Mouse (Mus musculus) stomach, embryonic 14.5 days (tissue): ENCODE results near the gene Coq10b. TPM values are rescaled to one million over a fixed set of nuclear protein-coding genes. Genes with fewer than 3 reads are reported as not detected.

Experiments used
- ATAC-seq: fragments of 200-750 bp; cut with Nextera tagmentation; 2 replicates; pipeline ENCODE4 v1.8.0; 2017; ENCODE audit warnings: low read depth, moderate TSS enrichment; ENCODE audit not compliant: insufficient number of reproducible peaks, insufficient read depth, low FRiP score
- H3K27ac ChIP-seq: fragments of 300-500 bp; sonication (generic); 2 replicates; pipeline ENCODE4 v1.5.1; 2014; ENCODE audit warnings: mild to moderate bottlenecking, low read length, moderate library complexity, mixed read lengths
- H3K27me3 ChIP-seq: fragments of 300-500 bp; sonication (generic); 2 replicates; pipeline ENCODE4 v1.6.1; 2014; ENCODE audit warnings: low read length, control low read depth, mixed read lengths; ENCODE audit not compliant: control insufficient read depth, insufficient read depth
- H3K36me3 ChIP-seq: fragments of 300-500 bp; sonication (generic); 2 replicates; pipeline ENCODE4 v1.6.1; 2014; ENCODE audit warnings: mild to moderate bottlenecking, control low read depth, low read length, moderate library complexity, mixed read lengths; ENCODE audit not compliant: control insufficient read depth, insufficient read depth
- H3K4me1 ChIP-seq: fragments of 300-500 bp; sonication (generic); 2 replicates; pipeline ENCODE4 v1.6.1; 2014; ENCODE audit warnings: low read length, control low read depth, mixed read lengths; ENCODE audit not compliant: control insufficient read depth, insufficient read depth
- H3K4me2 ChIP-seq: fragments of 300-500 bp; sonication (generic); replicated peaks from 2 replicates; pipeline ENCODE4 v1.6.1; 2014; ENCODE audit warnings: low read depth, low read length, control low read depth
- H3K4me3 ChIP-seq: fragments of 300-500 bp; sonication (generic); 2 replicates; pipeline ENCODE4 v1.5.1; 2014; ENCODE audit warnings: low read depth, low read length, control low read depth
- H3K9ac ChIP-seq: fragments of 300-500 bp; sonication (generic); replicated peaks from 2 replicates; pipeline ENCODE4 v1.6.1; 2014; ENCODE audit warnings: low read depth, mild to moderate bottlenecking, control low read depth, low read length, moderate library complexity, mixed read lengths
- H3K9me3 ChIP-seq: fragments of 300-500 bp; sonication (generic); 2 replicates; pipeline ENCODE4 v1.6.1; 2016; ENCODE audit warnings: low read depth, low read length, control low read depth; ENCODE audit not compliant: control insufficient read depth
- WGBS: fragments of 180-500 bp; shearing (Covaris S2); extraction: QIAGEN DNeasy Blood & Tissue Kit; methylation state at CpG from one replicate; pipeline ENCODE4 v1.1.7; 2014; 5-methylcytosine and 5-hydroxymethylcytosine counted together
- polyA plus RNA-seq: library from polyadenylated mRNA; unstranded; fragments of >200 nt; fragmentation: Nextera tagmentation; extraction: Ambion mirVana; gene quantifications from 2 replicates; pipeline ENCODE4 v1.2.1, GENCODE M21; 2014

Coq10b gene
- polyA plus RNA-seq, 1 experiment from 2014 or later = 24.1 TPM

DNA sequence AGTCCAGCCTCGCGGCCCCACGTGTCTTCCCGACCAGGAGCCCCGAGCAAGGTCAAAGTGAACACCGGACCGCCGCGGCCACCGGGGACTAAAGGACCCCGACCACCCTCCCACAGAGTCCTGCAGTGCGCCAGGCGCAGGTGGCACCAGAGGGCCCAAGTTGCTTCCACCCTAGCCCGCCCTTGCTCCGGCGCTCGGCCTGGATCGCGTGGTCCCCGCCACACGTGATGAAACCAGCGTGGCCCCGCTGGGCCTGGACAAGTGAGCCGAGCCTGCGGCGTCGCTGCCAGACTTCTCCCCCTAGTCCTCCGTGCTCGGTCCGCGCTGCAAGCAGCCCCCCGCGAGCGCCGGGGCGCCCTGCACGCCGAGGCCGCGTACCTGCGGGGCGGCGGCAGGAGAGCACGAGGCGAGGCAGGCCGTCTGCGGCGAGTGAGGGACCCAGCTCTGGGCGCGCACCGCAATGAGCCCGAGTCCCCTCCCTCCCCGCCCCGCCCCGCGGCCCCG is 34.9 kb downstream of the Coq10b start:
- WGBS = under 1% methylated on average over 48 of the region's 57 CpGs

DNA sequence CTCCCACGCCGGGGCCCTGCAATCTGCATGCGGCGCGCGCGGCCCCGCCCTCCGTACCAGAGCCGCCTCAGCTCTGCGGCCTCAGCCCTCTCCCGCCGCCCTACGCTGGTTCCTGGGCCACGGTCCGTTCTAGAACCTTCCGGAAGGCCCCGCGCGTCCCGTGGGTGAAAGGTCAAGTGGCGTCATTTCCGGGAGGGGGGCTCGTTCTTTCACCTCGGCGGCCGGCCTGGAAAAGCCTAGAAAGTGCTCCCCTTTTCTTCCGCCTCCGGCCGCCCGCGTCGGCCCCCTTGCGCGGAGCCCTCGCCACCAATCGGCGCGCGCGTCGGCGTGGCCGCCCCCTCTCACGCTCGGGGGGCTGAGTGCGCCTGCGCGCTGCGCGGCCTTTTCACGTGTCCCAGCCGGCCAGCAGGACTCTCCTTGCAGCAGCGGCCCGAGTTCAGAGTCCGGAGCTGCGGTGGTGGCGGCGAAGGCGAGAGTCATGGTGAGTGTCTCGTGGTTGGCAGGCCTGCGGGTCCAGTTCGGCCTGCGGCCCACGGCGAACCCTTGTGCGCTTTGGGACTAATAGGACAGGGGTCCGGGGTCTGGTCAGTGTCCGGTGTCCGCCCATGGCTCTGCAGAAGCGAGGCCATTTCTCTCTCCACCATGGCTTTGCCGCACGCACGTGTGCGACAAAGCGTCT is 35.5 kb downstream of the Coq10b start, which contains the start of the genes Hspe1 and Hspd1:
Hspe1 (plus strand) TSS at position 201 of the 679 bp plus-strand sequence.
Hspd1 (minus strand) TSS at position 312 of the 679 bp plus-strand sequence.
- under 1% methylated on average over 68 of the region's 76 CpGs for WGBS
- H3K4me1 ChIP-seq = peaks cover 13% of the 10 kb centered on the region
- ATAC-seq = peak; percentile 94
- no peaks in the 10 kb centered on the region for H3K27me3 ChIP-seq
- H3K4me3 ChIP-seq = peak within 1 kb of the TSS; percentile 99
- H3K36me3 ChIP-seq = peaks cover 28% of the 10 kb centered on the region
- peak within 1 kb of the TSS; percentile 96 for H3K9ac ChIP-seq
- no peaks in the 10 kb centered on the region for H3K9me3 ChIP-seq
- H3K27ac ChIP-seq = peak within 1 kb of the TSS; percentile 95
- H3K4me2 ChIP-seq = peak within 1 kb of the TSS; percentile 94

More for the DNA sequence above, 34.9 kb downstream of the Coq10b start:
- H3K36me3 ChIP-seq = peaks cover 34% of the 10 kb centered on the region
- H3K4me1 ChIP-seq = peaks cover 13% of the 10 kb centered on the region
- peak overlapping the region; percentile 95 for H3K27ac ChIP-seq
- peak overlapping the region; percentile 96 for H3K9ac ChIP-seq
- peak overlapping the region; percentile 99 for H3K4me3 ChIP-seq
- peak; percentile 21; the same call in 1 of the 2 replicates for ATAC-seq
- peak overlapping the region; percentile 94 for H3K4me2 ChIP-seq
- H3K27me3 ChIP-seq = no peaks in the 10 kb centered on the region
- no peaks in the 10 kb centered on the region for H3K9me3 ChIP-seq

DNA sequence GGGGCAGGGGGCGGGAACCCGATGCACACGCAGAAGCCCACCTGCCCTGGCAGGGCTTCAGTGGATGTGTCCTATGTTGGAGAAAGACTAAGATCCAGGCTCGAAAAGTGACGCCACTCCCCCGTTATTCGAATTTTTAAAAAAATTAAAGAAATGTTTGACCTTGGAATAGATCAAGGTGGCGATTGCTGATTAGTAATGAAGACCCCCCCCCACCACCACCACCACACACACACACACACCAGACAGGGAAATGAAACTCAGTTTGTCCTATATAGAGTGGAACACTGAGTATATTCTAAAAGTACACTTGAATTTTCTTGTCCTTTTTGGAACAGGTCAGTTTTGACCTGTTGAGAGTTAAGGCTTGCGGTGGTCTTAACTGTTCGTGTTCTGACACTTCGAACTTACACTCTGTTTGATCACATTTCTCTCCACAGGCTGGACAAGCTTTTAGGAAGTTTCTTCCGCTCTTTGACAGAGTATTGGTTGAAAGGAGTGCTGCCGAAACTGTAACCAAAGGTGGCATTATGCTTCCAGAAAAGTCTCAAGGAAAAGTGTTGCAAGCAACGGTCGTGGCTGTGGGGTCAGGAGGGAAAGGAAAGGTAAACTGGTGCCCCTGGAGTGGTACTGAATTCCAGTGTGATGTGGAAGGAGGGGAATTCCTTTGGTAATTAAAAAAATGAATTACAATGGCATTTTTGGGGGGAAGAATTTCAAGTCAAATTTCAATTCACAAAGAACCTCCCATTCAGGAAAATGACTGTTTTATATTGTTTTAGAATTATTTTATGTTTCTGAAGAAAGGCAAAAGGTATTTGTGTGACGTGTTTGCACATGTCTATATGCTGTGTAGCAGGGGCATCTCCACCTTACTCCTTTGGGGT is 36.3 kb downstream of the Coq10b start:
- H3K4me3 ChIP-seq = peak overlapping the region; percentile 99
- peaks cover 20% of the 10 kb centered on the region for H3K36me3 ChIP-seq
- peak overlapping the region; percentile 95 for H3K27ac ChIP-seq
- no peaks in the 10 kb centered on the region for H3K9me3 ChIP-seq
- H3K4me2 ChIP-seq = peak overlapping the region; percentile 58
- ATAC-seq = no peak
- 6% methylated on average over 16 of the region's 16 CpGs for WGBS
- no peaks in the 10 kb centered on the region for H3K27me3 ChIP-seq
- H3K4me1 ChIP-seq = peaks cover 13% of the 10 kb centered on the region
- peak overlapping the region; percentile 72 for H3K9ac ChIP-seq

DNA sequence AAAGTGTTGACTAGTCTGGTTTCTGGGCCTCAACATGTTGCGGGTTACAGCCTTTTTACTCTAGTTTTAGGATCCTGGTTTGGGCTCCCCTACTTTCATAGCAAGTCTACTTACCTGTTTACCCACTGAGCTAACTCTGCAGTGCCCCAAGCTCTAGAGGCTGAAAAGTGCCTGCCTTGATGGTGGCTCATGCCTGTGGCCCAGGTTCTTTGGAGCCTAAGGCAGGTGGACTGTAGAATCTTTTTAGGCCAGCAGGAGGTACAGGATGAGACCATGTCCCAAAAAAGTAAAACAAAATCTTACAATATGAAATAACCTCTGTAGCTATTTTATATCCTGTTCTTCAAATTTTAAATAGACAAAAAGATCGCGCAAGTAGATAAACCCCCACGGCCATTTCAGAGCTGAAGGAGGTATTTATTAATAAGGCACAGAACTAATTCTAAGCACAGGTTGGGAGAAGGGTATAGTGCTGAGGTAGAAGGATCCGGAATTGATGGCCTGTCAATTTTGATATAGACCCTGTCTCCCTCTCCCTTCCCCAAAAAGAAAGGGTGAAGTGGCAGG is 37.0 kb downstream of the Coq10b start:
- H3K4me1 ChIP-seq = peaks cover 13% of the 10 kb centered on the region
- WGBS = 80% methylated on average over 5 of the region's 5 CpGs
- H3K4me2 ChIP-seq = peak overlapping the region; percentile 58
- ATAC-seq = no peak
- peak overlapping the region; percentile 72 for H3K9ac ChIP-seq
- no peak overlapping the region for H3K27ac ChIP-seq
- no peaks in the 10 kb centered on the region for H3K9me3 ChIP-seq
- peaks cover 17% of the 10 kb centered on the region for H3K36me3 ChIP-seq
- no peaks in the 10 kb centered on the region for H3K27me3 ChIP-seq
- peak overlapping the region; percentile 99 for H3K4me3 ChIP-seq

DNA sequence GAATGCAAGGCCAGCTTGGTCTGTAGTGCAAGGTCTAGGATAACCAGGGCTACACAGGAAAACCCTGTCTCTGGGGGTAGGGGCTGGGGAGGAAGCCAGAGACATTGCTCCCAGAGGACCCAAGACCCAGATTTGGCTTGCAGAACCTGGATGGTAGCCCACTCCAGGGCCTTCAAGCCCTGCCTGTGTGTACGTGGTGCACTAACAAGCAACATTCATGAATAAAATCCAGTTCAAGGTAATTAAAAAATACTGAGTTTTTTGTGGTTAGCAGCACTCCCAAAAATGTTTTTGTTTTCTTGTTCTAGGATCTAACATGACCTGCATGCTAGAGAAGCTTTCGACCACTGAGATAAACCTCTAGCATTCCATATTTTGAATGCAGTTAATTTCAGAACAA is 39.5 kb downstream of the Coq10b start:
- H3K36me3 ChIP-seq = peaks cover 11% of the 10 kb centered on the region
- H3K9me3 ChIP-seq = no peaks in the 10 kb centered on the region
- no peak overlapping the region for H3K4me2 ChIP-seq
- H3K27me3 ChIP-seq = no peaks in the 10 kb centered on the region
- WGBS = 96% methylated on average over 2 of the region's 2 CpGs
- no peak for ATAC-seq
- no peak overlapping the region for H3K27ac ChIP-seq
- peaks cover 6% of the 10 kb centered on the region for H3K4me1 ChIP-seq
- no peak overlapping the region for H3K4me3 ChIP-seq
- H3K9ac ChIP-seq = no peak overlapping the region

DNA sequence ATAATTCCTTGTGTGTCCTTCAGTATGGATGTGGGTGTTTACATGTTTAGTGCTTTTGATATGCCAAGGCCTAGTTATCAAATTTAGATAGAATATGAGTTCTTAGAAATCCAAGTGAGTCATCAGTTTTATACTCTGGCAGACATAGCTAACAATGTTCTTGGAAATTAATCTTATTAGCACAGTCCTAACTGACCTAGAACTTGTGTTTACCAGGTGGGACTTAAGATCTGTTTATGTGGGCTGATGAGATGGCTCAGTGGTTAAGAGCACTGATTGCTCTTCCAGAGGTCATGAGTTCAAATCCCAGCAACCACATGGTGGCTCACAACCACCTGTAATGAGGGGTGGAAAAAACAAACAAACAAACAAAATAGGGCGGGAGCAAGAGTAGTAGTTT is 39.9 kb downstream of the Coq10b start:
- WGBS = 66% methylated on average over 1 of the region's 1 CpGs
- ATAC-seq = no peak
- Histone ChIP-seq H3K9ac (no peak overlapping the region), H3K4me2 (no peak overlapping the region), H3K36me3 (peaks cover 11% of the 10 kb centered on the region), H3K27ac (no peak overlapping the region), H3K4me1 (peaks cover 6% of the 10 kb centered on the region), H3K4me3 (no peak overlapping the region), H3K9me3 (no peaks in the 10 kb centered on the region), H3K27me3 (no peaks in the 10 kb centered on the region)

DNA sequence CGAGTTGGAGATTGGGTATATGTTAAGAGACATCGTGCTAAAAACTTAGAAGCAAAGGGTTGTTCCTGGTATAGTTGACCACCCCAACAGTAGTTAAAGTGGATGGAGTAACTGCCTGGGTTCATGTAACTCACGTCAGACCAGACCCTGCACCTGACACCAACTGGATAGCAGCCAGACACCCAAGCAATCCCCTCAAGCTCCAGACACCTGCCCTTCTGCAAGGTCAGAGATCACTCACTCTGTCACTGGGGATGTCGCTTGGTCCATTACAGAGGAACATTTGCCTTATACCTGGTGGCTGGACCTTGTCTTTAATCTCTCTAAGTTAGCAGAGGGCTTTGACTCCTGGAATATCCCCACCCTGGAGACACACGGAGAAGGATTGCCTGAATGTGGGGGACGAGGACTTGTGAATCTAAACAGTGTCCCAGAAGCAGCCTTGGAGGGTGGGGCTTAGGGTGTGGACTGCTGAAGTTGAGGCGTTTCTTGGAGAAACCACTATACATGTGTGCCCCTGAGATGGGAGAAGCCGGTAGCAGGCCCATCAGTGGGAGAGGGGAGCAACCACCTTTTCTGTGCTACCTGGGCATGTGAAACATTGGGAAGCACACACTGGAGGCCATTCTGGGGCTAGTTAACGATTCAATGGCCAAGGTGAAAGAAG is 54.5 kb downstream of the Coq10b start:
- H3K9me3 ChIP-seq = no peaks in the 10 kb centered on the region
- H3K4me2 ChIP-seq = no peak overlapping the region
- H3K4me3 ChIP-seq = no peak overlapping the region
- H3K9ac ChIP-seq = no peak overlapping the region
- no peak overlapping the region for H3K27ac ChIP-seq
- H3K27me3 ChIP-seq = no peaks in the 10 kb centered on the region
- no peaks in the 10 kb centered on the region for H3K4me1 ChIP-seq
- no peaks in the 10 kb centered on the region for H3K36me3 ChIP-seq
- WGBS = 77% methylated on average over 9 of the region's 9 CpGs
- ATAC-seq = no peak

DNA sequence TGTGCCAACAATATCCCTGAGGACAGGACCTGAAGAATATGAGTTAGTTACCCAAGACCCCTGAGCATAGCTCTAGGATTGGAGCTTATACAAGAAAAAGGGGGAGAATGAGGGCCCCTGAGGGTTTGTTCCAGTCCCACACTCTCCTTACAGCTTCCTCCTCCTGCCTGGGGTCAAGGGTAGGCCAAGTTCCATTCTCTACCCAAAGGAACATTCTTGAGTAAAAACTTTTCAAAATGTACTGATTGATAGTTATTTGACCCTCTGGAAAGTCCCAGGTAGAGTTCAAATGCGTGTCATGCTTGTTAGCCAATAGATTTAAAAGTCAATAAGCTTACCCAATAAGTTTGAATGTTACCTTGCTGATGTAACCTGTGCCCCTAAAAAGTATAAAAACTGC is 55.1 kb downstream of the Coq10b start:
- Histone ChIP-seq H3K9me3 (no peaks in the 10 kb centered on the region), H3K4me1 (no peaks in the 10 kb centered on the region), H3K27me3 (no peaks in the 10 kb centered on the region), H3K27ac (no peak overlapping the region), H3K4me2 (no peak overlapping the region), H3K9ac (no peak overlapping the region), H3K4me3 (no peak overlapping the region), H3K36me3 (no peaks in the 10 kb centered on the region)
- WGBS = 58% methylated on average over 1 of the region's 1 CpGs
- ATAC-seq = no peak
